Mouse (Mus musculus): Measurements from ENCODE around the gene Plxnb1.

GRCm38 (mm10) chr9:109120956-109121355 lies 25.8 kb downstream of the Plxnb1 start:
- TF ChIP-seq CTCF (IDR thresholded peaks at IDR 0.05) (no peak), EP300 (IDR thresholded peaks at IDR 0.05) (no peak)
